Mouse (Mus musculus): Measurements from ENCODE around the gene Hist1h3a. TPM values are rescaled to one million over a fixed set of nuclear protein-coding genes. Genes with fewer than 3 reads are reported as not detected.
"Not testable (repeated sequence)": the region's sequence is repeated elsewhere in the genome, so short reads cannot be mapped to it uniquely, and the experiment has no call there.

Hist1h3a gene
- polyA plus RNA-seq, 1 experiment from 2014 or later = 2.2 TPM

GRCm38 (mm10) chr13:23769613-23770012 is 7.4 kb upstream of the Hist1h3a start, which contains the start of gene Trim38:
TSS of gene Trim38 (plus strand) at chr13:23769913.
- H3K9me3 ChIP-seq (ENCODE audit: control insufficient read depth, low read length); H3K36me3 ChIP-seq (ENCODE audit: control insufficient read depth, insufficient read depth, low read length); H3K27ac ChIP-seq (replicated peaks; ENCODE audit: low read depth, low read length); H3K4me1 ChIP-seq (ENCODE audit: control insufficient read depth, insufficient read depth, low read length); DNase-seq; ATAC-seq (ENCODE audit: low FRiP score, low TSS enrichment); H3K4me2 ChIP-seq (ENCODE audit: low read length); H3K27me3 ChIP-seq (ENCODE audit: control insufficient read depth, insufficient read depth, low read length); H3K4me3 ChIP-seq (replicated peaks; ENCODE audit: low read depth, low read length); H3K9ac ChIP-seq (replicated peaks; ENCODE audit: low read length): not testable (repeated sequence)
- 90% methylated on average over 2 of the region's 2 CpGs for WGBS

- no peaks in the 10 kb centered on the region for H3K36me3 ChIP-seq (ENCODE audit: control insufficient read depth, insufficient read depth, low read length)
- peaks cover 12% of the 10 kb centered on the region for H3K4me1 ChIP-seq (ENCODE audit: control insufficient read depth, insufficient read depth, low read length)
- DNase-seq (no peak), ATAC-seq (ENCODE audit: low FRiP score, low TSS enrichment) (no peak)
- WGBS = 41% methylated on average over 5 of the region's 5 CpGs
- H3K27ac ChIP-seq (replicated peaks; ENCODE audit: low read depth, low read length) = no peak overlapping the region
- H3K9me3 ChIP-seq (ENCODE audit: control insufficient read depth, low read length) = no peaks in the 10 kb centered on the region
- no peaks in the 10 kb centered on the region for H3K27me3 ChIP-seq (ENCODE audit: control insufficient read depth, insufficient read depth, low read length)
- H3K4me3 ChIP-seq (replicated peaks; ENCODE audit: low read depth, low read length) = no peak overlapping the region
- H3K4me2 ChIP-seq (ENCODE audit: low read length) = no peak overlapping the region
- no peak overlapping the region for H3K9ac ChIP-seq (replicated peaks; ENCODE audit: low read length)
These were observed 6.7 kb upstream of the Hist1h3a start for GRCm38 (mm10) chr13:23768834-23769397.

DNA sequence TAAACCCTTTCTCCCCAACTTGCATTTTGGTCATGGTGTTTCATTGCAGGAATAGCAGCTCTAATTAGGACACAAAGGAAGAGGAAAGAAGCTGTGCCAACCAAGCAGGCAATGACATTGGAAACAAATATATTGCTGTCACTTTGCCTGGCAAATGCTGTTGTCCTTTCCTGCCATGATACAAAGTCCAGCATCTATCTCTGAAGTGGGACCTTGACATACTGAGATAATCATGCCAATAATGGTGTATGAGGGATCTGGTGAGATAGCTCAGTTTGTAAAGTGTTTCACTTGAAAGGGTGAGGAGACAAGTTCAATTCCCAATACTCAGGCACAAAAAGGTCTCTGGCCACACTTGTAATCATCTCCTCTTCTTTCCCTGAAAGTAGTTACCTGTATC is 4.6 kb upstream of the Hist1h3a start:
- H3K27ac ChIP-seq (replicated peaks; ENCODE audit: low read depth, low read length) = no peak overlapping the region
- no peak for ATAC-seq (ENCODE audit: low FRiP score, low TSS enrichment)
- no peak overlapping the region for H3K9ac ChIP-seq (replicated peaks; ENCODE audit: low read length)
- no peak overlapping the region for H3K4me3 ChIP-seq (replicated peaks; ENCODE audit: low read depth, low read length)
- DNase-seq = no peak
- H3K9me3 ChIP-seq (ENCODE audit: control insufficient read depth, low read length) = no peaks in the 10 kb centered on the region
- H3K4me1 ChIP-seq (ENCODE audit: control insufficient read depth, insufficient read depth, low read length) = peaks cover 18% of the 10 kb centered on the region
- no peaks in the 10 kb centered on the region for H3K27me3 ChIP-seq (ENCODE audit: control insufficient read depth, insufficient read depth, low read length)
- no peak overlapping the region for H3K4me2 ChIP-seq (ENCODE audit: low read length)
- H3K36me3 ChIP-seq (ENCODE audit: control insufficient read depth, insufficient read depth, low read length) = no peaks in the 10 kb centered on the region

GRCm38 (mm10) chr13:23765172-23765513 is 3.0 kb upstream of the Hist1h3a start:
- no peak for ATAC-seq (ENCODE audit: low FRiP score, low TSS enrichment)
- no peaks in the 10 kb centered on the region for H3K27me3 ChIP-seq (ENCODE audit: control insufficient read depth, insufficient read depth, low read length)
- H3K27ac ChIP-seq (replicated peaks; ENCODE audit: low read depth, low read length) = no peak overlapping the region
- H3K9me3 ChIP-seq (ENCODE audit: control insufficient read depth, low read length) = no peaks in the 10 kb centered on the region
- H3K36me3 ChIP-seq (ENCODE audit: control insufficient read depth, insufficient read depth, low read length) = no peaks in the 10 kb centered on the region
- peaks cover 23% of the 10 kb centered on the region for H3K4me1 ChIP-seq (ENCODE audit: control insufficient read depth, insufficient read depth, low read length)
- H3K9ac ChIP-seq (replicated peaks; ENCODE audit: low read length) = no peak overlapping the region
- no peak for DNase-seq
- H3K4me2 ChIP-seq (ENCODE audit: low read length) = no peak overlapping the region
- H3K4me3 ChIP-seq (replicated peaks; ENCODE audit: low read depth, low read length) = no peak overlapping the region
- WGBS = 66% methylated on average over 1 of the region's 1 CpGs

GRCm38 (mm10) chr13:23764324-23765171 is 2.4 kb upstream of the Hist1h3a start:
- DNase-seq = no peak
- Histone ChIP-seq H3K4me1 (ENCODE audit: control insufficient read depth, insufficient read depth, low read length) (peaks cover 26% of the 10 kb centered on the region), H3K4me3 (replicated peaks; ENCODE audit: low read depth, low read length) (peak overlapping the region; percentile 46; the same call in 1 of the 2 replicates), H3K4me2 (ENCODE audit: low read length) (peak overlapping the region; percentile 77), H3K36me3 (ENCODE audit: control insufficient read depth, insufficient read depth, low read length) (no peaks in the 10 kb centered on the region), H3K27ac (replicated peaks; ENCODE audit: low read depth, low read length) (no peak overlapping the region), H3K27me3 (ENCODE audit: control insufficient read depth, insufficient read depth, low read length) (no peaks in the 10 kb centered on the region), H3K9me3 (ENCODE audit: control insufficient read depth, low read length) (no peaks in the 10 kb centered on the region), H3K9ac (replicated peaks; ENCODE audit: low read length) (no peak overlapping the region)
- WGBS = 28% methylated on average over 12 of the region's 12 CpGs
- no peak for ATAC-seq (ENCODE audit: low FRiP score, low TSS enrichment)

DNA sequence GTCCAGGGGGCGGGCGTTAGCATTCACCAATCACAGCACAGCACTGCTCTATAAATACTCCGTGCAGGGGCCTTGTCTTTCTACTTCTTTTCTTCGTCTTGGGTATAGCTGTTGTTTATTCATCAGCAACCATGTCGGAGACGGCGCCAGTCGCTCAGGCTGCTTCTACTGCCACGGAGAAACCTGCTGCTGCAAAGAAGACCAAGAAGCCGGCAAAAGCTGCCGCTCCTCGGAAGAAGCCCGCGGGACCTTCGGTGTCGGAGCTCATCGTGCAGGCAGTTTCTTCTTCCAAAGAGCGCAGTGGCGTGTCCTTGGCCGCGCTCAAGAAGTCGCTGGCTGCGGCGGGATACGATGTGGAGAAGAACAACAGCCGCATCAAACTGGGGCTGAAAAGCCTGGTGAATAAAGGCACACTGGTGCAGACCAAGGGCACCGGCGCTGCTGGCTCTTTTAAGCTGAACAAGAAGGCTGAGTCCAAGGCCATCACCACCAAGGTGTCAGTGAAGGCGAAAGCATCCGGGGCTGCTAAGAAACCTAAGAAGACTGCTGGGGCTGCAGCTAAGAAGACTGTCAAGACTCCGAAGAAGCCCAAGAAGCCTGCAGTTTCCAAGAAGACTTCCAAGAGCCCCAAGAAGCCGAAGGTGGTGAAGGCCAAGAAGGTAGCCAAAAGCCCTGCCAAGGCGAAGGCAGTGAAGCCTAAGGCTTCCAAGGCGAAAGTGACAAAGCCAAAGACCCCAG is 1.6 kb upstream of the Hist1h3a start, which contains the start of gene Hist1h1a:
Gene Hist1h1a (plus strand): TSS at position 81 of the 738 bp plus-strand sequence.
- ATAC-seq (ENCODE audit: low FRiP score, low TSS enrichment) = peak; percentile 75
- Histone ChIP-seq H3K9me3 (ENCODE audit: control insufficient read depth, low read length) (no peaks in the 10 kb centered on the region), H3K27ac (replicated peaks; ENCODE audit: low read depth, low read length) (peak within 1 kb of the TSS; percentile 79), H3K36me3 (ENCODE audit: control insufficient read depth, insufficient read depth, low read length) (no peaks in the 10 kb centered on the region), H3K27me3 (ENCODE audit: control insufficient read depth, insufficient read depth, low read length) (no peaks in the 10 kb centered on the region), H3K4me2 (ENCODE audit: low read length) (peak within 1 kb of the TSS; percentile 77), H3K4me1 (ENCODE audit: control insufficient read depth, insufficient read depth, low read length) (peaks cover 26% of the 10 kb centered on the region), H3K9ac (replicated peaks; ENCODE audit: low read length) (peak within 1 kb of the TSS; percentile 36), H3K4me3 (replicated peaks; ENCODE audit: low read depth, low read length) (peak within 1 kb of the TSS; percentile 46)
- WGBS = 2% methylated on average over 34 of the region's 34 CpGs
- peak; percentile 93 for DNase-seq

GRCm38 (mm10) chr13:23763242-23763585 is 1.0 kb upstream of the Hist1h3a start:
- no peaks in the 10 kb centered on the region for H3K27me3 ChIP-seq (ENCODE audit: control insufficient read depth, insufficient read depth, low read length)
- peak overlapping the region; percentile 79; the same call in 1 of the 2 replicates for H3K27ac ChIP-seq (replicated peaks; ENCODE audit: low read depth, low read length)
- H3K36me3 ChIP-seq (ENCODE audit: control insufficient read depth, insufficient read depth, low read length) = no peaks in the 10 kb centered on the region
- DNase-seq = no peak
- peak overlapping the region; percentile 46 for H3K4me3 ChIP-seq (replicated peaks; ENCODE audit: low read depth, low read length)
- peak overlapping the region; percentile 77 for H3K4me2 ChIP-seq (ENCODE audit: low read length)
- H3K9ac ChIP-seq (replicated peaks; ENCODE audit: low read length) = no peak overlapping the region
- H3K9me3 ChIP-seq (ENCODE audit: control insufficient read depth, low read length) = no peaks in the 10 kb centered on the region
- WGBS = 1% methylated on average over 10 of the region's 10 CpGs
- H3K4me1 ChIP-seq (ENCODE audit: control insufficient read depth, insufficient read depth, low read length) = peaks cover 26% of the 10 kb centered on the region
- ATAC-seq (ENCODE audit: low FRiP score, low TSS enrichment) = no peak

DNA sequence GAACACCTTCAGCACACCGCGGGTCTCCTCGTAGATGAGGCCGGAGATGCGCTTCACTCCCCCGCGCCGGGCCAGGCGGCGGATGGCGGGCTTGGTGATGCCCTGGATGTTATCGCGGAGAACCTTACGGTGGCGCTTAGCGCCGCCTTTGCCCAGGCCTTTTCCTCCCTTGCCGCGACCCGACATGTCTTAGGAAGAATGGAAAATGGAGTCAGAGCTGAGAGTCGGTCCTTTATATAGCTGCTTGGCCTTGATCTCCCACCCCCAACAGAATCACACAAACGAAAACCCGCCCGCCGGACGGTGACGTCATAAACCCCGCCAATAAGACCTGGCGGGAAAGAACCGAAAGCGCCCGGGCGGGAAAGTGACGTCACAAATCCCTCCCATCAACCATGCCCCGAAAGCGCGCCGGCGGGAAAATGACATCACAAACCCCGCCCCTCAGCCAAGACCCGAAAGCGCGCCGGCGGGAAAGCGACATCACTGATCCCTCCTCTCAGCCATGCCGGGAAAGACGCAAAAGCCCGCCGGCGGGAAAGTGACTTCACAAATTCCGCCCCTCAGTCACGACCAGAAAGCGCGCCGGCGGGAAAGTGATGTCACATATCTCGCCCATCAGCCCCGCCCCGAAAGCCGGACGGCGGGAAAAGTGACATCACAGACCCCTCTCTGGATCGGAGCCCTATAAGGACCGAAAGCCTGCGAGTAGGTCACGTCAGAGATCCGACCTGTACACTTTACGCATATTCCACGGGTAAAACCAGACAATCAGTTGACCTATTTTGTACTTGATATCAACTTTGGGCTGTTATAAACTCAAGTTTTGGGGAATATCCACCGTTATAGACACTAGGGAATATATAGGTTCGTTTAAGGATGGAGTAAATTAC is 968 bp downstream of the Hist1h3a start, which contains the start of gene Hist1h4a:
Gene Hist1h4a (minus strand): TSS at position 259 of the 893 bp plus-strand sequence.
- H3K27ac ChIP-seq (replicated peaks; ENCODE audit: low read depth, low read length) = peak within 1 kb of the TSS; percentile 79
- H3K27me3 ChIP-seq (ENCODE audit: control insufficient read depth, insufficient read depth, low read length) = no peaks in the 10 kb centered on the region
- peak within 1 kb of the TSS; percentile 77 for H3K4me2 ChIP-seq (ENCODE audit: low read length)
- DNase-seq (peak; percentile 99), ATAC-seq (ENCODE audit: low FRiP score, low TSS enrichment) (peak; percentile 86)
- no peaks in the 10 kb centered on the region for H3K9me3 ChIP-seq (ENCODE audit: control insufficient read depth, low read length)
- peak within 1 kb of the TSS; percentile 39; the same call in 1 of the 2 replicates for H3K9ac ChIP-seq (replicated peaks; ENCODE audit: low read length)
- H3K4me1 ChIP-seq (ENCODE audit: control insufficient read depth, insufficient read depth, low read length) = peaks cover 31% of the 10 kb centered on the region
- H3K36me3 ChIP-seq (ENCODE audit: control insufficient read depth, insufficient read depth, low read length) = no peaks in the 10 kb centered on the region
- H3K4me3 ChIP-seq (replicated peaks; ENCODE audit: low read depth, low read length) = peak within 1 kb of the TSS; percentile 46
- WGBS = under 1% methylated on average over 61 of the region's 72 CpGs
